ENCODE assay signal across 8 mouse cellular contexts in genomic region chr11:50431134-50432068, GRCm38 (mm10). TPM values are rescaled to one million over a fixed set of nuclear protein-coding genes. Genes with fewer than 3 reads are reported as not detected.
DNase-seq lines count a peak whose midpoint lies in the region; ATAC-seq and TF ChIP-seq lines count a peak whose summit lies in the region.

No protein-coding gene starts in this region.

- peak overlapping the region; percentile 89 for H3K9ac ChIP-seq in kidney, embryonic 15.5 days
- peak overlapping the region; percentile 96 for H3K9ac ChIP-seq in forebrain, embryonic 16.5 days (replicated peaks; ENCODE audit: low read depth, low read length)
- H3K9ac ChIP-seq in intestine, postnatal 0 days (ENCODE audit: low read depth, low read length), result peak overlapping the region; percentile 99

- DNase-seq in kidney, adult 9 months, result no peak
- DNase-seq in midbrain, embryonic 10.5 days (ENCODE audit: low spot score), result peak; percentile 32
- no peak for DNase-seq in gastrocnemius, postnatal 10 days
- DNase-seq in left cerebral cortex, adult 11 months (ENCODE audit: low spot score), result no peak

- 35% methylated on average over 32 of the region's 32 CpGs for WGBS in kidney, embryonic 15.5 days
- WGBS in forebrain, embryonic 16.5 days, result 34% methylated on average over 32 of the region's 32 CpGs
- WGBS in intestine, postnatal 0 days, result 32% methylated on average over 32 of the region's 32 CpGs
- 28% methylated on average over 32 of the region's 32 CpGs for WGBS in midbrain, embryonic 10.5 days

- TF ChIP-seq POLR2A in bone marrow macrophage, adult 2 months (IDR thresholded peaks at IDR 0.05; ENCODE audit: borderline replicate concordance, low read depth, low read length), result no peak

- no peaks in the 10 kb centered on the region for H3K27me3 ChIP-seq in kidney, embryonic 15.5 days
- no peaks in the 10 kb centered on the region for H3K27me3 ChIP-seq in forebrain, embryonic 16.5 days (replicated peaks; ENCODE audit: control insufficient read depth, insufficient read depth, low read length)
- no peaks in the 10 kb centered on the region for H3K27me3 ChIP-seq in intestine, postnatal 0 days (replicated peaks; ENCODE audit: control insufficient read depth, insufficient read depth, low read length)
- H3K27me3 ChIP-seq in midbrain, embryonic 10.5 days (ENCODE audit: low read depth, poor library complexity, severe bottlenecking), result peaks cover 18% of the 10 kb centered on the region

- peak overlapping the region; percentile 96 for H3K27ac ChIP-seq in kidney, embryonic 15.5 days
- H3K27ac ChIP-seq in bone marrow macrophage, adult 2 months (ENCODE audit: insufficient read depth, low read depth, low read length), result peak overlapping the region; percentile 90
- peak overlapping the region; percentile 95 for H3K27ac ChIP-seq in forebrain, embryonic 16.5 days (ENCODE audit: low read length)
- H3K27ac ChIP-seq in intestine, postnatal 0 days (ENCODE audit: low read depth, low read length), result peak overlapping the region; percentile 96
- peak overlapping the region; percentile 98 for H3K27ac ChIP-seq in midbrain, embryonic 10.5 days (replicated peaks)

- ATAC-seq in kidney, embryonic 15.5 days (replicated peaks; ENCODE audit: low FRiP score), result peak; percentile 46; the same call in 1 of the 2 replicates
- ATAC-seq in forebrain, embryonic 16.5 days, result peak; percentile 37
- 0 out of 2 replicates have a peak, but pooled peaks have one; percentile 12 for ATAC-seq in intestine, postnatal 0 days

- TF ChIP-seq CTCF in bone marrow macrophage, adult 2 months (IDR thresholded peaks at IDR 0.05; ENCODE audit: low read depth, low read length), result no peak
- TF ChIP-seq CTCF in intestine, postnatal 0 days (IDR thresholded peaks at IDR 0.05; ENCODE audit: low read depth), result no peak

- peak overlapping the region; percentile 84 for H3K4me3 ChIP-seq in kidney, embryonic 15.5 days (replicated peaks)
- H3K4me3 ChIP-seq in bone marrow macrophage, adult 2 months (ENCODE audit: insufficient read depth, low read length), result peak overlapping the region; percentile 84
- peak overlapping the region; percentile 88 for H3K4me3 ChIP-seq in forebrain, embryonic 16.5 days (replicated peaks; ENCODE audit: low read length)
- H3K4me3 ChIP-seq in intestine, postnatal 0 days (ENCODE audit: low read depth, low read length), result peak overlapping the region; percentile 93
- peak overlapping the region; percentile 82 for H3K4me3 ChIP-seq in midbrain, embryonic 10.5 days

- H3K4me2 ChIP-seq in kidney, embryonic 15.5 days, result peak overlapping the region; percentile 75
- H3K4me2 ChIP-seq in forebrain, embryonic 16.5 days (ENCODE audit: low read length), result peak overlapping the region; percentile 62
- H3K4me2 ChIP-seq in intestine, postnatal 0 days (replicated peaks; ENCODE audit: low read depth), result peak overlapping the region; percentile 80

- no peaks in the 10 kb centered on the region for H3K36me3 ChIP-seq in kidney, embryonic 15.5 days
- no peaks in the 10 kb centered on the region for H3K36me3 ChIP-seq in forebrain, embryonic 16.5 days (ENCODE audit: control insufficient read depth, insufficient read depth)
- H3K36me3 ChIP-seq in intestine, postnatal 0 days (ENCODE audit: control insufficient read depth, insufficient read depth), result no peaks in the 10 kb centered on the region
- H3K36me3 ChIP-seq in midbrain, embryonic 10.5 days, result no peaks in the 10 kb centered on the region

- no peaks in the 10 kb centered on the region for H3K9me3 ChIP-seq in kidney, embryonic 15.5 days (replicated peaks)
- no peaks in the 10 kb centered on the region for H3K9me3 ChIP-seq in forebrain, embryonic 16.5 days (ENCODE audit: control insufficient read depth, low read length)
- H3K9me3 ChIP-seq in intestine, postnatal 0 days (ENCODE audit: control insufficient read depth), result no peaks in the 10 kb centered on the region
- no peaks in the 10 kb centered on the region for H3K9me3 ChIP-seq in midbrain, embryonic 10.5 days (replicated peaks)

- peaks cover 10% of the 10 kb centered on the region for H3K4me1 ChIP-seq in kidney, embryonic 15.5 days
- peaks cover 13% of the 10 kb centered on the region for H3K4me1 ChIP-seq in bone marrow macrophage, adult 2 months (ENCODE audit: control insufficient read depth, insufficient read depth, low read length)
- H3K4me1 ChIP-seq in forebrain, embryonic 16.5 days (replicated peaks; ENCODE audit: control insufficient read depth, insufficient read depth, low read length), result peaks cover 10% of the 10 kb centered on the region
- H3K4me1 ChIP-seq in intestine, postnatal 0 days (replicated peaks; ENCODE audit: control insufficient read depth, insufficient read depth, low read length), result no peaks in the 10 kb centered on the region; the same call in 1 of the 2 replicates
- H3K4me1 ChIP-seq in midbrain, embryonic 10.5 days, result peaks cover 16% of the 10 kb centered on the region

RNA-seq across cellular contexts. Expression of gene Rufy1, which starts 0.5 kb away (rescaled TPM):
- 25.7 and 27.9 TPM in 2 replicates for polyA plus RNA-seq in kidney, embryonic 15.5 days (2015; fragmentation: Nextera tagmentation; extraction: Ambion mirVana)
- polyA plus RNA-seq in bone marrow macrophage, adult 2 months (2012; ENCODE audit: insufficient read depth, insufficient read length, missing spikeins), result 38.7 and 42.3 TPM in 2 replicates
- 28.6 and 31.2 TPM in 2 replicates for polyA plus RNA-seq in forebrain, embryonic 16.5 days (2015; fragmentation: Nextera tagmentation; extraction: Ambion mirVana)
- polyA plus RNA-seq in intestine, postnatal 0 days (2015; fragmentation: Nextera tagmentation; extraction: Ambion mirVana), result 19.1 and 21.1 TPM in 2 replicates
- polyA plus RNA-seq in midbrain, embryonic 10.5 days (2016; fragmentation: Nextera tagmentation; extraction: Ambion mirVana), result 21.1 and 22.3 TPM in 2 replicates
- total RNA-seq in gastrocnemius, postnatal 10 days (2021), result 10 to 100 TPM; 21.1 to 21.7 TPM

RNA-seq across cellular contexts. Expression of gene Hnrnph1, which starts 54.6 kb away (rescaled TPM):
- 498 and 501 TPM in 2 replicates for polyA plus RNA-seq in kidney, embryonic 15.5 days (2015; fragmentation: Nextera tagmentation; extraction: Ambion mirVana)
- 293 and 335 TPM in 2 replicates for polyA plus RNA-seq in bone marrow macrophage, adult 2 months (2012; ENCODE audit: insufficient read depth, insufficient read length, missing spikeins)
- 660 and 710 TPM in 2 replicates for polyA plus RNA-seq in forebrain, embryonic 16.5 days (2015; fragmentation: Nextera tagmentation; extraction: Ambion mirVana)
- polyA plus RNA-seq in intestine, postnatal 0 days (2015; fragmentation: Nextera tagmentation; extraction: Ambion mirVana), result 111 and 112 TPM in 2 replicates
- polyA plus RNA-seq in midbrain, embryonic 10.5 days (2016; fragmentation: Nextera tagmentation; extraction: Ambion mirVana), result 612 and 627 TPM in 2 replicates
- total RNA-seq in gastrocnemius, postnatal 10 days (2021), result 100 to 1,000 TPM; 123 to 164 TPM
